Mouse (Mus musculus) heart, embryonic 13.5 days (tissue): Measurements from ENCODE around the gene Sgpl1. TPM values are rescaled to one million over a fixed set of nuclear protein-coding genes. Genes with fewer than 3 reads are reported as not detected.

Experiments used
- ATAC-seq: fragments of 200-750 bp; cut with Nextera tagmentation; 2 replicates; pipeline ENCODE4 v1.8.0; 2017; ENCODE audit warnings: moderate TSS enrichment; ENCODE audit not compliant: insufficient number of reproducible peaks, low FRiP score, low TSS enrichment; ENCODE audit errors: extremely low read depth
- H3K27ac ChIP-seq: fragments of 300-500 bp; sonication (generic); replicated peaks from 2 replicates; pipeline ENCODE4 v1.5.1; 2015; ENCODE audit warnings: moderate library complexity, mild to moderate bottlenecking, inconsistent platforms
- H3K27me3 ChIP-seq: fragments of 300-500 bp; sonication (generic); replicated peaks from 2 replicates; pipeline ENCODE4 v1.6.1; 2015; ENCODE audit warnings: mild to moderate bottlenecking, inconsistent platforms
- H3K36me3 ChIP-seq: fragments of 300-500 bp; sonication (generic); 2 replicates; pipeline ENCODE4 v1.6.1; 2015; ENCODE audit warnings: mild to moderate bottlenecking, inconsistent platforms
- H3K4me1 ChIP-seq: fragments of 300-500 bp; sonication (generic); 2 replicates; pipeline ENCODE4 v1.6.1; 2015; ENCODE audit warnings: inconsistent platforms
- H3K4me2 ChIP-seq: fragments of 300-500 bp; sonication (generic); 2 replicates; pipeline ENCODE4 v1.6.1; 2015; ENCODE audit warnings: inconsistent platforms, mild to moderate bottlenecking, moderate library complexity
- H3K4me3 ChIP-seq: fragments of 300-500 bp; sonication (generic); 2 replicates; pipeline ENCODE4 v1.5.1; 2015; ENCODE audit warnings: moderate library complexity, mild to moderate bottlenecking, inconsistent platforms
- H3K9ac ChIP-seq: fragments of 300-500 bp; sonication (generic); 2 replicates; pipeline ENCODE4 v1.6.1; 2015; ENCODE audit warnings: inconsistent platforms, mild to moderate bottlenecking, moderate library complexity
- H3K9me3 ChIP-seq: fragments of 300-500 bp; sonication (generic); 2 replicates; pipeline ENCODE4 v1.6.1; 2016; ENCODE audit warnings: inconsistent platforms
- WGBS: fragments of 180-500 bp; shearing (Covaris S2); methylation state at CpG from one replicate; pipeline ENCODE4 v1.1.7; 2015; ENCODE audit warnings: mixed read lengths; 5-methylcytosine and 5-hydroxymethylcytosine counted together
- microRNA-seq: library from miRNA; unstranded; fragments of <30 nt; microRNA quantifications from one replicate; pipeline ENCODE4, GENCODE M21; 2016
- polyA plus RNA-seq: library from polyadenylated mRNA; unstranded; fragments of >200 nt; fragmentation: Nextera tagmentation; extraction: Ambion mirVana; gene quantifications from 2 replicates; pipeline ENCODE4 v1.2.1, GENCODE M21; 2015

Gene Sgpl1
- polyA plus RNA-seq, 1 experiment from 2014 or later = 29.1 TPM

GRCm38 (mm10) chr10:61059543-61060110 is 87.9 kb downstream of the Sgpl1 start:
- Histone ChIP-seq H3K27me3 (no peaks in the 10 kb centered on the region), H3K4me1 (peaks cover 15% of the 10 kb centered on the region), H3K4me2 (no peak overlapping the region), H3K4me3 (no peak overlapping the region), H3K9me3 (peaks cover 9% of the 10 kb centered on the region), H3K36me3 (no peaks in the 10 kb centered on the region), H3K27ac (peak overlapping the region; percentile 32; the same call in 1 of the 2 replicates), H3K9ac (0 out of 2 replicates have a peak overlapping the region, but pooled peaks have one; percentile 10)
- WGBS = 30% methylated on average over 6 of the region's 6 CpGs
- 0 out of 2 replicates have a peak, but pooled peaks have one; percentile 10 for ATAC-seq

- H3K27ac ChIP-seq = peak overlapping the region; percentile 32; the same call in 1 of the 2 replicates
- no peak overlapping the region for H3K4me3 ChIP-seq
- no peaks in the 10 kb centered on the region for H3K36me3 ChIP-seq
- peaks cover 11% of the 10 kb centered on the region for H3K4me1 ChIP-seq
- H3K27me3 ChIP-seq = no peaks in the 10 kb centered on the region
- no peak for ATAC-seq
- no peak overlapping the region for H3K4me2 ChIP-seq
- no peak overlapping the region for H3K9ac ChIP-seq
- no CpG with 5 or more reads among the region's 1 CpGs for WGBS
- H3K9me3 ChIP-seq = peaks cover 9% of the 10 kb centered on the region
Measured at GRCm38 (mm10) chr10:61059101-61059500, 88.4 kb downstream of the Sgpl1 start.

- WGBS = 89% methylated on average over 7 of the region's 7 CpGs
- no peak overlapping the region for H3K4me2 ChIP-seq
- no peak for ATAC-seq
- peaks cover 16% of the 10 kb centered on the region; the same call in 1 of the 2 replicates for H3K27me3 ChIP-seq
- peaks cover 11% of the 10 kb centered on the region for H3K4me1 ChIP-seq
- H3K9me3 ChIP-seq = peaks cover 9% of the 10 kb centered on the region
- H3K27ac ChIP-seq = no peak overlapping the region
- H3K36me3 ChIP-seq = no peaks in the 10 kb centered on the region
- H3K9ac ChIP-seq = no peak overlapping the region
- no peak overlapping the region for H3K4me3 ChIP-seq
Measured at GRCm38 (mm10) chr10:61056661-61057060, 90.8 kb downstream of the Sgpl1 start.

- H3K27ac ChIP-seq = no peak overlapping the region
- no peak overlapping the region for H3K4me3 ChIP-seq
- H3K4me2 ChIP-seq = no peak overlapping the region
- no peaks in the 10 kb centered on the region for H3K36me3 ChIP-seq
- H3K27me3 ChIP-seq = peaks cover 31% of the 10 kb centered on the region
- H3K4me1 ChIP-seq = no peaks in the 10 kb centered on the region
- 59% methylated on average over 14 of the region's 14 CpGs for WGBS
- ATAC-seq = no peak
- H3K9me3 ChIP-seq = peaks cover 9% of the 10 kb centered on the region
- H3K9ac ChIP-seq = no peak overlapping the region
Measured at GRCm38 (mm10) chr10:61051993-61052613, 95.4 kb downstream of the Sgpl1 start.

Small RNA genes lying within 50 kb of the gene (microRNA-seq; reads per million reads assigned to microRNA genes)
- gene Gm44308 = not detected

Other genes with a start within 250 kb of the Sgpl1 start
- 70.7 and 73.7 TPM in 2 replicates for gene Pcbd1, start 58.4 kb downstream of the Sgpl1 start, polyA plus RNA-seq
- not detected in 2 replicates for gene Tbata, start 24.3 kb upstream of the Sgpl1 start, polyA plus RNA-seq
- gene Adamts14, start 125.7 kb upstream of the Sgpl1 start, polyA plus RNA-seq = 0.76 and 1.3 TPM in 2 replicates
- gene Prf1, start 150.1 kb upstream of the Sgpl1 start, polyA plus RNA-seq = 0.08 TPM in 1 of 2 replicates, not detected in the other
- gene Pald1, start 235.8 kb upstream of the Sgpl1 start, polyA plus RNA-seq = 25.9 and 26.6 TPM in 2 replicates